8 mouse cellular contexts compared by ENCODE assay signal in genomic region chr3:116594728-116595602, GRCm38 (mm10). TPM values are rescaled to one million over a fixed set of nuclear protein-coding genes. Genes with fewer than 3 reads are reported as not detected.
DNase-seq lines count a peak whose midpoint lies in the region; ATAC-seq lines count a peak whose summit lies in the region.

Sass6 (plus strand) TSS chr3:116594982.

- H3K4me2 ChIP-seq in forebrain, embryonic 14.5 days (ENCODE audit: low read length): peak within 1 kb of the TSS; percentile 74
- H3K4me2 ChIP-seq in neural tube, embryonic 15.5 days: peak within 1 kb of the TSS; percentile 84

- H3K36me3 ChIP-seq in forebrain, embryonic 14.5 days (ENCODE audit: control insufficient read depth, insufficient read depth, low read length): peaks cover 17% of the 10 kb centered on the region
- H3K36me3 ChIP-seq in neural tube, embryonic 15.5 days: peaks cover 16% of the 10 kb centered on the region

- no peaks in the 10 kb centered on the region for H3K9me3 ChIP-seq in forebrain, embryonic 14.5 days (replicated peaks; ENCODE audit: control insufficient read depth, low read length)
- H3K9me3 ChIP-seq in neural tube, embryonic 15.5 days (replicated peaks): no peaks in the 10 kb centered on the region

- H3K4me1 ChIP-seq in forebrain, embryonic 14.5 days (ENCODE audit: control insufficient read depth, insufficient read depth, low read length): peaks cover 8% of the 10 kb centered on the region; the same call in 1 of the 2 replicates
- H3K4me1 ChIP-seq in neural tube, embryonic 15.5 days: peaks cover 16% of the 10 kb centered on the region

- H3K27ac ChIP-seq in forebrain, embryonic 14.5 days (ENCODE audit: low read depth, low read length): peak within 1 kb of the TSS; percentile 40
- H3K27ac ChIP-seq in neural tube, embryonic 15.5 days (replicated peaks): peak within 1 kb of the TSS; percentile 92

- intact Hi-C loops in heart, postnatal 14 days (cut with DNase I): loop anchor here (1.0 to 5.0 kb wide), 5 partner anchors 67 to 263 kb away; partner anchors contain the start of genes Dbt and Mfsd14a

- under 1% methylated on average over 64 of the region's 65 CpGs for WGBS in forebrain, embryonic 14.5 days
- WGBS in neural tube, embryonic 15.5 days: under 1% methylated on average over 65 of the region's 65 CpGs

- DNase-seq in ES-CJ7 (ENCODE audit: low read depth, low spot score): peak; percentile 97
- peak; percentile 96 for DNase-seq in cerebellum, adult 11 months
- peak; percentile 99 for DNase-seq in forebrain, embryonic 14.5 days (ENCODE audit: low spot score)
- DNase-seq in heart, postnatal 14 days: peak; percentile 96 to 99
- DNase-seq in layer of hippocampus, adult 11-12 months (ENCODE audit: low spot score): peak; percentile 98
- peak; percentile 98 for DNase-seq in lung, adult 18-20 months
- DNase-seq in testis, postnatal 14 days (ENCODE audit: low spot score): peak; percentile 98

- ATAC-seq in forebrain, embryonic 14.5 days: peak; percentile 98
- peak; percentile 99 for ATAC-seq in neural tube, embryonic 15.5 days (ENCODE audit: low FRiP score)

- peak within 1 kb of the TSS; percentile 78 for H3K4me3 ChIP-seq in forebrain, embryonic 14.5 days (ENCODE audit: low read depth, low read length)
- H3K4me3 ChIP-seq in neural tube, embryonic 15.5 days (replicated peaks): peak within 1 kb of the TSS; percentile 96

- no peaks in the 10 kb centered on the region for H3K27me3 ChIP-seq in forebrain, embryonic 14.5 days (replicated peaks; ENCODE audit: control insufficient read depth, insufficient read depth, low read length)
- no peaks in the 10 kb centered on the region for H3K27me3 ChIP-seq in neural tube, embryonic 15.5 days (replicated peaks)

- peak within 1 kb of the TSS; percentile 76 for H3K9ac ChIP-seq in forebrain, embryonic 14.5 days (ENCODE audit: low read length)
- H3K9ac ChIP-seq in neural tube, embryonic 15.5 days (replicated peaks): peak within 1 kb of the TSS; percentile 84

RNA-seq across cellular contexts. Expression of gene Sass6, which starts in this region (rescaled TPM):
- polyA plus RNA-seq in forebrain, embryonic 14.5 days (2014; fragmentation: Nextera tagmentation; extraction: Ambion mirVana): 15.0 and 18.2 TPM in 2 replicates
- total RNA-seq in heart, postnatal 14 days (2021): 1 to 10 TPM; 2.9 to 3.1 TPM
- 12.9 and 17.0 TPM in 2 replicates for polyA plus RNA-seq in neural tube, embryonic 15.5 days (2015; fragmentation: Nextera tagmentation; extraction: Ambion mirVana)

Comparison
In these comparisons a context has a peak if more than half of its experiments do, and no peak if none do; other contexts are left out.
1. Peak in every context shown above with its lines: DNase-seq, ATAC-seq, H3K4me3 ChIP-seq and H3K27ac ChIP-seq.